29 mouse cellular contexts compared by ENCODE assay signal in the genomic region with DNA sequence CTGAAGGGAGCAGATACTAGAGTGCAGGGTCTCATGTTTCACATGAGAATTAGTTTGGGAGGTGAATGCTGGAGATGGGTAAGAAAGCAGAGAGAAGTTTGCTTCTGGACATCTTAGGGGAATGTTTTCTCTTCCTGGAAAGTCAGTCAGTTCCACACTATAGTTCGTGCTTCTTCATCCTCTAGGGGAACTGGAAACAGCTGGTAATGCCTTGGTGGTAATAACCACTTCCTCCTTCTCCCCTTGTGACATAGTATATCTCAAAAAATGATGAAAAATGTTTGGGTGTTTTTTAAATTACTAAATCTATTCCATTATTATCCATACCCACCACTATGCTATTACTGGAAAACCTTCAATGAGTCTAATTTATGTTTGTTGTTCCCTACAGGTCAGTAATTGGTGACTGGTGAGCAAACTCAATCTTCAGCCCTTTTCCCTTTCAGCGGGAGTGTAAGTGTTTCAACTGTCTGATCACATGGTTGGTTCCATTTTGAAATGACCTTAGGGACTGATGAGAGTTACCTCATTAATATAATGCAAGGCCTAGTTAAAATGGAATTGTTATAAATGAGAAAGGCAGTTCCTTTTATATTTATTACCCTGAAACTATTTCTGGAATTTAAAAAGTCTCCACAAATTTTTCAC. TPM values are rescaled to one million over a fixed set of nuclear protein-coding genes. Genes with fewer than 3 reads are reported as not detected.
DNase-seq lines count a peak whose midpoint lies in the region; ATAC-seq lines count a peak whose summit lies in the region.
"Had no signal": no experiment of that assay in that cellular context is flagged by ENCODE, and none has a peak within 500 bp of the region (broad histone marks: within the 10 kb centered on the region; RNA-seq: fewer than 3 reads in every experiment).

No protein-coding gene starts in this region.

- no peaks in the 10 kb centered on the region for H3K27me3 ChIP-seq in liver, embryonic 16.5 days (ENCODE audit: control insufficient read depth, insufficient read depth, low read depth, low read length)
- H3K27me3 ChIP-seq: forebrain, embryonic 15.5 days; hindbrain, embryonic 15.5 days; intestine, embryonic 15.5 days had no signal

- no peak overlapping the region for H3K4me2 ChIP-seq in liver, embryonic 16.5 days (ENCODE audit: low read depth, low read length)
- H3K4me2 ChIP-seq: forebrain, embryonic 15.5 days; heart, embryonic 11.5 days; hindbrain, embryonic 15.5 days; intestine, embryonic 15.5 days; midbrain, embryonic 11.5 days had no signal

- no peak overlapping the region for H3K27ac ChIP-seq in liver, embryonic 16.5 days (ENCODE audit: low read length)
- H3K27ac ChIP-seq: forebrain, embryonic 15.5 days; hindbrain, embryonic 15.5 days; intestine, embryonic 15.5 days; stomach, postnatal 0 days had no signal

- no peaks in the 10 kb centered on the region for H3K9me3 ChIP-seq in liver, embryonic 16.5 days (replicated peaks; ENCODE audit: control insufficient read depth, low read length)
- H3K9me3 ChIP-seq: forebrain, embryonic 15.5 days; G1E; hindbrain, embryonic 15.5 days; intestine, embryonic 15.5 days had no signal

- H3K4me3 ChIP-seq in liver, embryonic 16.5 days (ENCODE audit: low read depth, low read length) = no peak overlapping the region
- H3K4me3 ChIP-seq: erythroblast, embryonic 14.5 days; forebrain, embryonic 15.5 days; hindbrain, embryonic 15.5 days; intestine, embryonic 15.5 days had no signal

- WGBS in liver, embryonic 16.5 days (ENCODE audit: insufficient replicate concordance) = 19% methylated on average over 2 of the region's 2 CpGs

- peak; percentile 13 for DNase-seq in heart, adult 8-10 months (ENCODE audit: low spot score)
- DNase-seq in heart, postnatal 25 days (ENCODE audit: low spot score) = no peak
- DNase-seq in lung, postnatal 25 days (ENCODE audit: low spot score) = peak; percentile 9
- DNase-seq in lung, postnatal 4 days = no peak
- DNase-seq in skeletal muscle tissue, adult 2 months (ENCODE audit: low read depth, low spot score) = peak; percentile 14
- DNase-seq in ovary, postnatal 10 days (ENCODE audit: low spot score) = no peak
- no peak for DNase-seq in thymus, postnatal 36 days
- DNase-seq: adrenal gland, postnatal 25 days; cerebellum, adult 2 months; cerebellum, postnatal 36 days; gastrocnemius, postnatal 14 days; right cerebral cortex, postnatal 14 days had no signal

- ATAC-seq in liver, embryonic 16.5 days (ENCODE audit: low read depth) = peak; percentile 46; the same call in 1 of the 2 replicates
- ATAC-seq: CD4-positive, CD25-positive, alpha-beta regulatory T cell, adult 4 months; forebrain, embryonic 15.5 days; intestine, embryonic 15.5 days had no signal

- intact Hi-C loops in heart, postnatal 25 days (cut with DNase I) = no loop called here

- H3K4me1 ChIP-seq in liver, embryonic 16.5 days (ENCODE audit: control insufficient read depth, low read depth, low read length) = no peaks in the 10 kb centered on the region
- H3K4me1 ChIP-seq: forebrain, embryonic 15.5 days; hindbrain, embryonic 15.5 days; intestine, embryonic 15.5 days had no signal

- H3K9ac ChIP-seq in liver, embryonic 16.5 days (ENCODE audit: low read depth, low read length) = no peak overlapping the region
- H3K9ac ChIP-seq: forebrain, embryonic 15.5 days; hindbrain, embryonic 15.5 days; intestine, embryonic 15.5 days had no signal

- H3K36me3 ChIP-seq in liver, embryonic 16.5 days (ENCODE audit: control insufficient read depth, insufficient read depth) = no peaks in the 10 kb centered on the region
- H3K36me3 ChIP-seq: forebrain, embryonic 15.5 days; G1E; hindbrain, embryonic 15.5 days; intestine, embryonic 15.5 days had no signal

RNA-seq across cellular contexts. Expression of gene Clec4n, which starts 2.0 kb away (rescaled TPM):
- total RNA-seq in heart, adult 8-10 months (2022) = 1 to 10 TPM in 2 of 4 experiments, under 1 TPM in 2; 0.44 to 1.5 (median 0.86) TPM
- total RNA-seq in heart, postnatal 25 days (2021) = 1 to 10 TPM; 1.0 to 1.3 TPM
- polyA plus RNA-seq in liver, embryonic 16.5 days (2015; fragmentation: Nextera tagmentation; extraction: Ambion mirVana) = 20.2 and 22.1 TPM in 2 replicates
- polyA plus RNA-seq: erythroblast, embryonic 14.5 days; G1E; neural tube, embryonic 11.5 days had no signal

RNA-seq across cellular contexts. Expression of gene Clec4d, which starts 34.3 kb away (rescaled TPM):
- 1 to 10 TPM in 1 of 4 experiments, under 1 TPM in 2, not detected in 1; 0.59 to 1.2 (median 0.84) TPM for total RNA-seq in heart, adult 8-10 months (2022)
- total RNA-seq in heart, postnatal 25 days (2021) = under 1 TPM; 0.48 to 0.70 TPM
- 0.62 and 0.68 TPM in 2 replicates for polyA plus RNA-seq in liver, embryonic 16.5 days (2015; fragmentation: Nextera tagmentation; extraction: Ambion mirVana)
- total RNA-seq: gastrocnemius, postnatal 14 days; layer of hippocampus, postnatal 14 days had no signal
- polyA plus RNA-seq: CD4-positive, CD25-positive, alpha-beta regulatory T cell, adult 4 months; embryonic facial prominence, embryonic 11.5 days; erythroblast, embryonic 14.5 days; forebrain, embryonic 15.5 days; hindbrain, embryonic 15.5 days; kidney, embryonic 16.5 days; midbrain, embryonic 11.5 days; neural tube, embryonic 11.5 days had no signal

RNA-seq across cellular contexts. Expression of gene Clec4b2, which starts 55.0 kb away (rescaled TPM):
- not detected for total RNA-seq in heart, adult 8-10 months (2022)
- total RNA-seq in heart, postnatal 25 days (2021) = not detected
- polyA plus RNA-seq in liver, embryonic 16.5 days (2015; fragmentation: Nextera tagmentation; extraction: Ambion mirVana) = 0.22 and 0.45 TPM in 2 replicates
- total RNA-seq: adrenal gland, postnatal 25 days; G1E; gastrocnemius, postnatal 14 days; heart, postnatal 10 days; layer of hippocampus, postnatal 14 days had no signal
- polyA plus RNA-seq: CD4-positive, CD25-positive, alpha-beta regulatory T cell, adult 4 months; cerebellum, adult 2 months; embryonic facial prominence, embryonic 11.5 days; erythroblast, embryonic 14.5 days; forebrain, embryonic 15.5 days; G1E; heart, embryonic 11.5 days; hindbrain, embryonic 15.5 days; intestine, embryonic 15.5 days; kidney, embryonic 16.5 days; limb, embryonic 11.5 days; lung, embryonic 16.5 days; midbrain, embryonic 11.5 days; neural tube, embryonic 11.5 days; stomach, postnatal 0 days had no signal

Comparison
In these comparisons a context has a peak if more than half of its experiments do, and no peak if none do; other contexts are left out.
1. DNase-seq: peak in heart, adult 8-10 months (single experiment), lung, postnatal 25 days (single experiment) and skeletal muscle tissue, adult 2 months (single experiment); none in heart, postnatal 25 days (single experiment), lung, postnatal 4 days (0 of 2), ovary, postnatal 10 days (single experiment) and thymus, postnatal 36 days (0 of 2).